Mouse (Mus musculus) kidney, postnatal 0 days (tissue): ENCODE results near the gene Rpusd4. TPM values are rescaled to one million over a fixed set of nuclear protein-coding genes. Genes with fewer than 3 reads are reported as not detected.

Source experiments
- ATAC-seq: fragments of 200-750 bp; cut with Nextera tagmentation; replicated peaks from 2 replicates; pipeline ENCODE4 v1.8.0; 2017; ENCODE audit warnings: low read depth, moderate number of reproducible peaks, moderate TSS enrichment, moderate library complexity; ENCODE audit not compliant: low FRiP score
- DNase-seq: peaks from one replicate; pipeline ENCODE4 v3.0.0-alpha.2; 2016; ENCODE audit warnings: low spot score
- H3K27ac ChIP-seq: fragments of 300-500 bp; sonication (generic); 2 replicates; pipeline ENCODE4 v1.5.1; 2014; ENCODE audit warnings: mild to moderate bottlenecking
- H3K27me3 ChIP-seq: fragments of 300-500 bp; sonication (generic); 2 replicates; pipeline ENCODE4 v1.6.1; 2014; ENCODE audit warnings: low read length, mixed read lengths; ENCODE audit not compliant: insufficient read depth
- H3K36me3 ChIP-seq: fragments of 300-500 bp; sonication (generic); 2 replicates; pipeline ENCODE4 v1.6.1; 2014; ENCODE audit warnings: low read length, mixed read lengths; ENCODE audit not compliant: insufficient read depth
- H3K4me1 ChIP-seq: fragments of 300-500 bp; sonication (generic); replicated peaks from 2 replicates; pipeline ENCODE4 v1.6.1; 2014; ENCODE audit warnings: antibody characterized with exemption, low read length, mixed read lengths; ENCODE audit not compliant: insufficient read depth
- H3K4me2 ChIP-seq: fragments of 300-500 bp; sonication (generic); 2 replicates; pipeline ENCODE4 v1.6.1; 2014; ENCODE audit warnings: mild to moderate bottlenecking, low read length, moderate library complexity, mixed read lengths
- H3K4me3 ChIP-seq: fragments of 300-500 bp; sonication (generic); replicated peaks from 2 replicates; pipeline ENCODE4 v1.5.1; 2014; ENCODE audit warnings: low read depth, low read length
- H3K9ac ChIP-seq: fragments of 300-500 bp; sonication (generic); 2 replicates; pipeline ENCODE4 v1.6.1; 2014; ENCODE audit warnings: low read depth, low read length
- H3K9me3 ChIP-seq: fragments of 300-500 bp; sonication (generic); replicated peaks from 2 replicates; pipeline ENCODE4 v1.6.1; 2016; ENCODE audit warnings: low read length, inconsistent platforms, mixed read lengths
- CTCF ChIP-seq: IDR thresholded peaks from 2 replicates; pipeline ENCODE4 v1.5.1; 2016; ENCODE audit warnings: antibody characterized with exemption, low read depth, mild to moderate bottlenecking, moderate library complexity
- WGBS: fragments of 180-500 bp; shearing (Covaris S2); extraction: QIAGEN DNeasy Blood & Tissue Kit; methylation state at CpG from one replicate; pipeline ENCODE4 v1.1.7; 2014; 5-methylcytosine and 5-hydroxymethylcytosine counted together
- polyA plus RNA-seq: library from polyadenylated mRNA; unstranded; fragments of >200 nt; fragmentation: Nextera tagmentation; extraction: Ambion mirVana; gene quantifications from 2 replicates; pipeline ENCODE4 v1.2.1, GENCODE M21; 2015

Rpusd4 gene
- polyA plus RNA-seq, 1 experiment from 2014 or later = 26.5 TPM

DNA sequence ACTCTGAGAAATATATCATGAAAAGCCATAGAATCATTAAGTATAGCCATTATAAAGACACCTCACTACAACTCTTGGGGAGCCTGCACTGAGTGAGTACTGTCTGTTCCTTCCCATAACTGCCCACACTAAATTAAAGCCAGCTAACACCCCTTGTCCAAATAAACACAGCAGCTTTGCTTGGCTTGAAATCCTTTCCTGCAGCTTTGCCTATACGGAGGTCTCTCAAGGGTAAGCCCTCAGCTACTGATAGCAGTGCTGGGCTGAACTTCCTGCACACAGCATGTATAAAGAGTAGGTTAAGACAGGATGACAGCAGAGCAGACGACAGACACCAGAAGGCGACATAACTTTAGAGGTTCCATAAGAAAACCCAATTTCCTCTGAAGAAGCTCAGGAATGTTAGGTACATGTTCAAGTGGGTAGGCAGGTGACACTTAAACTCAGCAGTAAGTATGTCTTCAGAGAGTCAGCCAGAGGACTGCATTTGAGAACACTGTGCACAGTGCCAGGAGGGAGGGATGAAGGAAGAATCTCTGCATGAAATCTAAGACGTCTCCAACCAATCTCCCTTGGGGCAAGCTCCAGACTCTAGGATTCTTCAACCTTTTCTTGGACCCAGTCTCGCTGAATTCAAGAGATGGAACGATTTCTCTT is 28.6 kb upstream of the Rpusd4 start:
- H3K9me3 ChIP-seq = no peaks in the 10 kb centered on the region
- no peak overlapping the region for H3K4me3 ChIP-seq
- ATAC-seq (no peak), DNase-seq (no peak)
- H3K36me3 ChIP-seq = 0 out of 2 replicates have a peak, but pooled peaks cover 4% of the 10 kb centered on the region
- no peak for TF ChIP-seq CTCF
- no peak overlapping the region for H3K27ac ChIP-seq
- 64% methylated on average over 6 of the region's 6 CpGs for WGBS
- no peak overlapping the region for H3K4me2 ChIP-seq
- no peaks in the 10 kb centered on the region for H3K27me3 ChIP-seq
- no peak overlapping the region for H3K9ac ChIP-seq
- H3K4me1 ChIP-seq = no peaks in the 10 kb centered on the region

DNA sequence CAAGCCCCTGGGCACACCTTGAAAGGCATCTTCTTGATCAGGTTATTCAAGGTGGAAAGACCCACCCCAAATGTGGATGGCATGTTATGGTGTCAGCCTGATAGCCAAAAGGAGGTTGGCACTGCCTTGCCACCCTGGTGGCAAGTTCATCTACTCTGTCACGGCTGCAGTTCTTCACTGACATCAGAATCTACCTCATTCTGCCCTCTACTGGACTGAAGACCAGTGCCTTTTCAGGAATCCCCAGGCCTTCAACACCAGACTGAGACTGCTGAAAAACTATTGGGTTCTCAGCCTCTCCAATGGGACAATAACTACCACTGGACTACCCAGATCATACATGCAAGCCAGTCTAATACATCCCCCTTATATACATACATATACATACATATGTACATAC is 27.9 kb upstream of the Rpusd4 start:
- no peak overlapping the region for H3K4me2 ChIP-seq
- DNase-seq (no peak), ATAC-seq (no peak)
- no peaks in the 10 kb centered on the region for H3K9me3 ChIP-seq
- H3K4me1 ChIP-seq = no peaks in the 10 kb centered on the region
- no peak overlapping the region for H3K27ac ChIP-seq
- H3K27me3 ChIP-seq = no peaks in the 10 kb centered on the region
- H3K4me3 ChIP-seq = no peak overlapping the region
- TF ChIP-seq CTCF = no peak; the same call in 1 of the 2 replicates
- WGBS = 57% methylated on average over 1 of the region's 1 CpGs
- no peak overlapping the region for H3K9ac ChIP-seq
- 0 out of 2 replicates have a peak, but pooled peaks cover 4% of the 10 kb centered on the region for H3K36me3 ChIP-seq

DNA sequence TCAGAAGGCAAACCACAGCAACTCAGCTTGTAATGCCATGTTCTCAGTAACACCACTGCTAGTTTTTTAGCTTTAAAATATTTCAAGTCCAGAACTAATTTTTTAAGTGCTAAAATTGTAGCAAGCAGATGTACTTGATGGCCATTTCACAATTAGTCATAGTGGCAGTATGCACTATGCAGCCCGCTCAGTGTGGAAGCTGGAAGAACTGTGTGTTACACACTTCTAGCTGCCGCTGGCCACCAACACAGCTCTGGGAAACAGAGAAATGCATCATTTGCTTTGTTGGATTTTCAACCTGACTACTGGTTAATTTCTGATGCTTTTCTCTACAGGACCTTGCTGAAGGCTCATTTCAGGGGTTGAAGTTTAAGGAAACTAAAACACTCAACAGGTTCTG is 20.3 kb upstream of the Rpusd4 start:
- H3K27ac ChIP-seq = no peak overlapping the region
- 97% methylated on average over 2 of the region's 2 CpGs for WGBS
- no peak for TF ChIP-seq CTCF
- ATAC-seq (no peak), DNase-seq (no peak)
- H3K27me3 ChIP-seq = no peaks in the 10 kb centered on the region
- H3K4me2 ChIP-seq = no peak overlapping the region
- no peak overlapping the region for H3K4me3 ChIP-seq
- no peaks in the 10 kb centered on the region for H3K9me3 ChIP-seq
- no peaks in the 10 kb centered on the region for H3K4me1 ChIP-seq
- H3K36me3 ChIP-seq = no peaks in the 10 kb centered on the region
- no peak overlapping the region for H3K9ac ChIP-seq

DNA sequence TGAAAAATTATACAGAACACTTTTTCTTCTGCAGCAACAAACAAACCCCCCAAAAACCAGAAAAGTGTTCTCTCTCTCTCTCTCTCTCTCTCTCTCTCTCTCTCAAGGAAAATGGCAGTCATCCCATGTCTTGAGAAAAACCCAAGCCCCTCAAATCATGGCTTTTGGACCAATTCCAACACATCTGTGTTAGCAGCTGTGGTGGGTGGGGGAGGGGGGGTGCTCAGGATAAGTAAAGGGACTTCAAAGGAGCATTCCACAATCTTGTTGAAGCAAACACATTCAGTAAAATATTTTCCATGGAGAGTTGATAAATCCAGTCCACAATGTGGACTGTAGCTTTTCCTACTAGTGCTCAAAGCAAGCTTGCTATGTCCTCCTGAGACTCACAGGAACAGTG is 18.2 kb upstream of the Rpusd4 start:
- Histone ChIP-seq H3K9ac (no peak overlapping the region), H3K36me3 (no peaks in the 10 kb centered on the region), H3K4me2 (no peak overlapping the region), H3K4me1 (no peaks in the 10 kb centered on the region), H3K27ac (no peak overlapping the region), H3K9me3 (no peaks in the 10 kb centered on the region), H3K27me3 (no peaks in the 10 kb centered on the region), H3K4me3 (no peak overlapping the region)
- TF ChIP-seq CTCF = no peak
- ATAC-seq = no peak
- no peak for DNase-seq

DNA sequence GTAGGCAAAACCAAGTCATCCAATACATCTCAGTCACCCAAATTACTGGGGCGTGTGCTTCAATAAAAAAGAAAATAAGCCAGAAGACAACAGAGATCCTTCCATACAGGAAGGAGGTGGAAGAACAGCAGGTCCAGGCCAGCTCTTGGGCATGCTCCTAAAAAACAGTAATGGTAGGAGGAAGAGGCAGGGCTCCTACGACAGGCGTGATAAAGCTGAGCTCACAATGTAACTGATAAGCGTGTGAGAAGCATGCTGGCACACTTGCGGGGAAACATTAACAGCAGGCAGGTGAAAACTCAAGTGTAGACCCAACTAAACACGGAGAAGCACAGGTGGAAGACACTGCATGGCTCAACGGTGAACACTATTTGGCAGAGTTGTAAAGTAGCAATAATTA is 10.3 kb upstream of the Rpusd4 start:
- 91% methylated on average over 7 of the region's 7 CpGs for WGBS
- no peaks in the 10 kb centered on the region for H3K27me3 ChIP-seq
- no peak overlapping the region for H3K4me3 ChIP-seq
- H3K9me3 ChIP-seq = no peaks in the 10 kb centered on the region
- no peaks in the 10 kb centered on the region for H3K36me3 ChIP-seq
- no peak for TF ChIP-seq CTCF
- no peak for DNase-seq
- no peak for ATAC-seq
- no peak overlapping the region for H3K4me2 ChIP-seq
- H3K4me1 ChIP-seq = no peaks in the 10 kb centered on the region
- H3K9ac ChIP-seq = no peak overlapping the region
- H3K27ac ChIP-seq = no peak overlapping the region

DNA sequence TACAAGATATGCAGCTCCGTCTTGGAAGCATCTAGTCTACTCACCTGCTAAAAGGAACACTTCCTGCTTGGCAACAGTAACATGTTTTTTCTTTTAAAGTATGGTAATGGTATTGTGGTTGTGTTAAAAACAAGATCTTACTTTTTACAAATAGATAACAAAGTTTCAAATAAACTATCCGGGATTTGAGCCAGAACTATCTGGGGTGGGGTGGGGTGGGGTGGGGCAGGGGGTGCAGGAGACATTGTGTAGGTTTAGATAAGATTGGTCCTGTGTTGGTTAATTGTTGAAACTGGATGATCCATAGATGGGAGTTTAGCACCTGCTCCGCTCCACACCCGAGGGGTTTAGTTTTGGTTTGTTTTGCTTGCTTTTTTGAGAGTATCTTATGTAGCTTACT is 5.2 kb upstream of the Rpusd4 start:
- 66% methylated on average over 4 of the region's 4 CpGs for WGBS
- no peak overlapping the region for H3K4me3 ChIP-seq
- H3K9ac ChIP-seq = no peak overlapping the region
- H3K27me3 ChIP-seq = no peaks in the 10 kb centered on the region
- H3K4me2 ChIP-seq = no peak overlapping the region
- peaks cover 3% of the 10 kb centered on the region; the same call in 1 of the 2 replicates for H3K4me1 ChIP-seq
- no peaks in the 10 kb centered on the region for H3K9me3 ChIP-seq
- TF ChIP-seq CTCF = no peak
- no peak for ATAC-seq
- H3K36me3 ChIP-seq = no peaks in the 10 kb centered on the region
- no peak overlapping the region for H3K27ac ChIP-seq
- no peak for DNase-seq

DNA sequence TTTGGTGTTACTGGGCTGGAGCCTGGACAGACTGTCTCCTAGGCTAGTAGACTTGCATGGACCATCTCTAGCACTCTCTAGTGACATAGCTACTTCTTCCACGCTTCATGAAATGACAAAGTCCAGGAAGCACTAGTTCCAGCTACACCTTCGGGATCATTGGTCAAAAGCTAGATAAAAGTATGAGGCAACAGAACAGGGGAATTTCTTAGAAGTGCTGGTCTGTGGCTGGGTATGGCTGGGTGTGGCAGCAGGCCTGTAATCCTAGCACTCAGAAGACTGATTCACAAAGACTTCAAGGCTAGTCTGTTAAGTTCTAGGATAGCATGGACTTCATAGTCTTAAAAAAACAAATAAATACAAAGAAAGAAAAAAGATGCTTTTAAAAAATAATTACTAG is 4.2 kb upstream of the Rpusd4 start:
- no peaks in the 10 kb centered on the region for H3K27me3 ChIP-seq
- 90% methylated on average over 2 of the region's 2 CpGs for WGBS
- DNase-seq (no peak), ATAC-seq (no peak)
- H3K4me2 ChIP-seq = no peak overlapping the region
- no peak overlapping the region for H3K4me3 ChIP-seq
- H3K4me1 ChIP-seq = peaks cover 4% of the 10 kb centered on the region; the same call in 1 of the 2 replicates
- no peaks in the 10 kb centered on the region for H3K9me3 ChIP-seq
- no peak for TF ChIP-seq CTCF
- no peak overlapping the region for H3K27ac ChIP-seq
- no peaks in the 10 kb centered on the region for H3K36me3 ChIP-seq
- H3K9ac ChIP-seq = no peak overlapping the region
